Mouse (Mus musculus): Measurements from ENCODE around the gene Ext2. TPM values are rescaled to one million over a fixed set of nuclear protein-coding genes. Genes with fewer than 3 reads are reported as not detected.

Gene Ext2
- polyA plus RNA-seq, 1 experiment from 2014 or later, result 132 TPM

GRCm38 (mm10) chr2:93706407-93706806, 116.0 kb downstream of the Ext2 start:
- no peaks in the 10 kb centered on the region for H3K9me3 ChIP-seq (replicated peaks)
- H3K9ac ChIP-seq, result no peak overlapping the region
- peaks cover 17% of the 10 kb centered on the region; the same call in 1 of the 2 replicates for H3K36me3 ChIP-seq
- H3K4me1 ChIP-seq, result no peaks in the 10 kb centered on the region
- WGBS, result 84% methylated on average over 2 of the region's 2 CpGs
- no peaks in the 10 kb centered on the region for H3K27me3 ChIP-seq
- H3K4me2 ChIP-seq (replicated peaks), result no peak overlapping the region
- H3K27ac ChIP-seq (replicated peaks), result no peak overlapping the region
- ATAC-seq (ENCODE audit: insufficient number of reproducible peaks, low FRiP score, low TSS enrichment, low read depth), result no peak
- no peak overlapping the region for H3K4me3 ChIP-seq (replicated peaks)

DNA sequence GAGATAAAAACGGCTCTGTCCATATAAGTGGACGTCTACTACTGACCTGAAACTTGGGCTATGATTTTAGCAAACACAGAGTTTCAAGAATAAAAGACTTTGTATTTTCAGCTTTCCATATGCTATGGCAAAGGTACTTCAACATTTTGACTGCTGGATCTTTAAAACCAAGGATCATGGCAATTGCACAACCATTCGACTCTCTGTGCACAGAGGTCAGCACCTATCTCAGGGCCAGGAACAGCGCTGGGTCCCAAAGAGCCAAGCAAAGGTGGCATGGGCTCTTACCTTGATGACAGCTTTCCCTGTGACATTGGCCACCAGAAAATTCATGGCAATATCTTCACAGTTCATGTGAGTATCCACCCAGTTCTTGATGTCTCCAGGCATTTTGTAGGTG, 118.2 kb downstream of the Ext2 start:
- H3K9me3 ChIP-seq (replicated peaks), result no peaks in the 10 kb centered on the region
- H3K4me1 ChIP-seq, result no peaks in the 10 kb centered on the region
- no peak overlapping the region for H3K4me2 ChIP-seq (replicated peaks)
- H3K4me3 ChIP-seq (replicated peaks), result no peak overlapping the region
- H3K27ac ChIP-seq (replicated peaks), result no peak overlapping the region
- no peaks in the 10 kb centered on the region for H3K27me3 ChIP-seq
- no peak for ATAC-seq (ENCODE audit: insufficient number of reproducible peaks, low FRiP score, low TSS enrichment, low read depth)
- H3K36me3 ChIP-seq, result peaks cover 21% of the 10 kb centered on the region; the same call in 1 of the 2 replicates
- no peak overlapping the region for H3K9ac ChIP-seq
- WGBS, result 87% methylated on average over 4 of the region's 4 CpGs

DNA sequence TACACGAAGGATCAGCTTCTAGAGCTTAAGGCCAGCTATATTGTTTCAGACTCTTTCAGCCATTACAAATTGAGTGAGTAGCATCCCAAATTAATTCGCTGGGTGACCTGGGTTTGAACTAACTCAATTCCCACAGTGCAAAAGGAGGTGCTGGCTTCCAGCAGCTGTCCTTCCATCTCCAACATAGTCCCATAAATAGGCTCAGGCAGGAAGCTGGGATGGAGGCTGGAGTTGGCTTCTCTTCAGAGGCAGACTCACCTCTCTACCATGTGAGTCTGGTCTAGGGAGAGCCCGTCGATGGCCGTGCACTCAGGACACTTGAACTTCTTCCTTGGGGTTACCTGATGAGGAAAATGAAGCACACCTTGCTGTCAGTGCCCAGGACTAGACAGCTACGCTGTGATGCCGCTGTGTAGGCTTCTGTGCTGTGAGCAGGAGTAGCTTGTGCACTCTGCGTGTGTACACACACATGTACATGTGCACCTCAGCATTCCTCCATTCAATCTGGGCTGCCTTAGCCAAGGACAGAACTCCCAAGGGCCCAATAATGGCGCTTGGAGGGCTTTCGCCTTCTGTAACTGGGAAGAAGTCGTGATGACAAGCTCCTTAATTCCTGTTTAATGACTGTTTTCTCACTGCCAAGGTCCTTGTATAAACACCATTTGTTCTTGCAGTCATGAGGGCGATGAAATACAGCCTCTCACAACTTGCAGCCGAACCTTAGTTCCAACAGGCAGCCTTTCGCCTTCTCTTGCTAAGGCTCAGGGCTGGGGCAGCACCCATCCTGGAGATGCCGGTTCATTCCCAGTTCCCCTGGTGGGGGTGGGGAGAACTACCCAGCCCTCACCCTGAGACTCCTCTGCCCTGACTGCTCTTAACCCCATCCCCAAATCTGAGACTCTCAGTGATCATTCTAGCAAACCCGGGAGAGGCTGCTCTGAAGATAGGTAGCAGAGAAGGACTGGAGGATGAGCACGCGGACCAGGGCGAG, 119.1 kb downstream of the Ext2 start:
- Histone ChIP-seq H3K9me3 (replicated peaks) (no peaks in the 10 kb centered on the region), H3K27me3 (no peaks in the 10 kb centered on the region), H3K4me2 (replicated peaks) (no peak overlapping the region), H3K4me3 (replicated peaks) (no peak overlapping the region), H3K9ac (no peak overlapping the region), H3K36me3 (peaks cover 21% of the 10 kb centered on the region; the same call in 1 of the 2 replicates), H3K4me1 (no peaks in the 10 kb centered on the region), H3K27ac (replicated peaks) (no peak overlapping the region)
- 83% methylated on average over 19 of the region's 19 CpGs for WGBS
- ATAC-seq (ENCODE audit: insufficient number of reproducible peaks, low FRiP score, low TSS enrichment, low read depth), result no peak

GRCm38 (mm10) chr2:93699346-93699745, 123.0 kb downstream of the Ext2 start:
- H3K4me3 ChIP-seq (replicated peaks), result no peak overlapping the region
- WGBS, result 76% methylated on average over 2 of the region's 2 CpGs
- peaks cover 26% of the 10 kb centered on the region for H3K4me1 ChIP-seq
- no peaks in the 10 kb centered on the region for H3K27me3 ChIP-seq
- no peak overlapping the region for H3K9ac ChIP-seq
- ATAC-seq (ENCODE audit: insufficient number of reproducible peaks, low FRiP score, low TSS enrichment, low read depth), result no peak
- peaks cover 21% of the 10 kb centered on the region; the same call in 1 of the 2 replicates for H3K36me3 ChIP-seq
- H3K9me3 ChIP-seq (replicated peaks), result no peaks in the 10 kb centered on the region
- no peak overlapping the region for H3K4me2 ChIP-seq (replicated peaks)
- no peak overlapping the region for H3K27ac ChIP-seq (replicated peaks)

GRCm38 (mm10) chr2:93696181-93696641, 126.2 kb downstream of the Ext2 start:
- Histone ChIP-seq H3K4me3 (replicated peaks) (no peak overlapping the region), H3K9ac (no peak overlapping the region), H3K9me3 (replicated peaks) (no peaks in the 10 kb centered on the region), H3K27ac (replicated peaks) (no peak overlapping the region), H3K4me2 (replicated peaks) (peak overlapping the region; percentile 18), H3K4me1 (peaks cover 39% of the 10 kb centered on the region), H3K36me3 (peaks cover 4% of the 10 kb centered on the region; the same call in 1 of the 2 replicates), H3K27me3 (no peaks in the 10 kb centered on the region)
- 18% methylated on average over 9 of the region's 10 CpGs for WGBS
- no peak for ATAC-seq (ENCODE audit: insufficient number of reproducible peaks, low FRiP score, low TSS enrichment, low read depth)

- ATAC-seq (ENCODE audit: insufficient number of reproducible peaks, low FRiP score, low TSS enrichment, low read depth), result no peak
- H3K9ac ChIP-seq, result no peak overlapping the region
- no peak overlapping the region for H3K4me3 ChIP-seq (replicated peaks)
- no peaks in the 10 kb centered on the region for H3K9me3 ChIP-seq (replicated peaks)
- H3K27me3 ChIP-seq, result no peaks in the 10 kb centered on the region
- H3K27ac ChIP-seq (replicated peaks), result peak overlapping the region; percentile 40
- no peaks in the 10 kb centered on the region for H3K36me3 ChIP-seq
- H3K4me2 ChIP-seq (replicated peaks), result no peak overlapping the region
- H3K4me1 ChIP-seq, result peaks cover 53% of the 10 kb centered on the region
- WGBS, result 41% methylated on average over 4 of the region's 4 CpGs
These were observed 129.3 kb downstream of the Ext2 start for GRCm38 (mm10) chr2:93693101-93693500.

DNA sequence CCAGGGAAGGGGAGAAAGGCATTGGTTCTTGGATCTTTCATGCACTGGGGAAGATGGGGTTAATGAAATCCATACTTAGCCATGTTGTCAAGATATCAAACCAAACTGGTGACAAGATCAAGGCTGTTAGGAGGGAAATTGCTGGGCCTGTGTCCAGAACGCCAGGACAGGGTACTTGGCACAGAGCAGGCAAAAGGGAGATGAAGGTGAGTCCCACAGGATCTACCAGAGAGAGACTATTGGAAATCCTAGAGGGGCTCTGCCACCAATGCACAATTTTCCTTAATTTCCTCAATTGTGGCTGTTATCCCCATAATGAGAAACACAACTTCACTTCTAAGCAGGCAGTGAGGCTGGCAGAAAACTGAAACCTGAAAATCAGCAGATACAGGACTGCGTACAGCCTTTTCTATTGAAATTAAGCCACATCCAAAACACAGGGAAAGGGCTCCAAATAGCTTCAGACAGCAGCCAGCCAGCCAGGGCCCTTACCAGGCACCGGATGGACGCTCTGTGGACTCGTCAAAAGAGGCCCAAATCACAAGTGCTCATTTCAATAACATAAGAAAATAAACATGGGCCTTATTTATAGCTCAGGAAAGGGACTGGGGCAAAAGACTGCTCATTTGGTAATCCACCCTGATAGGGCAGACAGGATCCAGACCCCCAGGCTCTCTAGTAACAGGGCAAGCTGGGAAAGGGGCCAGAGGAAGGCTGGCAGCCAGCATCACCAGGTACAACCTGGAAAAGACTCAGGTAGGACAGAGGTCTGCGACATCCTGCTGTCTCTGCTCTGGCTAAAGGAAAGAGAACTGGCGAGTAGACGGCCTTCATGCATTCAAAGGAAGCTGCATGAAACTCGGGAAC, 132.1 kb downstream of the Ext2 start:
- Histone ChIP-seq H3K4me3 (replicated peaks) (no peak overlapping the region), H3K4me2 (replicated peaks) (no peak overlapping the region), H3K27ac (replicated peaks) (peak overlapping the region; percentile 68), H3K36me3 (no peaks in the 10 kb centered on the region), H3K4me1 (peaks cover 34% of the 10 kb centered on the region), H3K9me3 (replicated peaks) (no peaks in the 10 kb centered on the region), H3K27me3 (no peaks in the 10 kb centered on the region), H3K9ac (no peak overlapping the region)
- WGBS, result 37% methylated on average over 9 of the region's 9 CpGs
- ATAC-seq (ENCODE audit: insufficient number of reproducible peaks, low FRiP score, low TSS enrichment, low read depth), result peak; percentile 32

DNA sequence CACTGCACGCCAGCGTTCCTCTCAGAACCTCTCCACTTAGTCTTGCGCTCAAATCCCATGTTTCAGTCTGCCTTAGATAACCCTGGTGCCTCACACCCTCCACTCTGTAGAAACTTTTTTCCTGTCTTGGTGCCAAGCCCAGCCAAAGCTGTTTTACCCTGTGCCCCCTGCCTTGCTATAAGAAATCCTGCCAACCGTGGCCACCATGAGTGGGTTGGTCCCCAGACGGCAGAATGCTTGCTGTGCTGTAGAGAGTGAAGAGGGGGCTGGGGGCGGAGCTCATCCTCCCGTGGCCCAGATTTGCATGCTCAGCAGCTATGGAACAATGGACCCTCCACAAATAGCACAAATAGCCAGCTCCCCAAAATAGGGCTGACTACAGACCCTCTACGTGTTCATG, 138.7 kb downstream of the Ext2 start:
- ATAC-seq (ENCODE audit: insufficient number of reproducible peaks, low FRiP score, low TSS enrichment, low read depth), result peak; percentile 66
- H3K27ac ChIP-seq (replicated peaks), result peak overlapping the region; percentile 44; the same call in 1 of the 2 replicates

DNA sequence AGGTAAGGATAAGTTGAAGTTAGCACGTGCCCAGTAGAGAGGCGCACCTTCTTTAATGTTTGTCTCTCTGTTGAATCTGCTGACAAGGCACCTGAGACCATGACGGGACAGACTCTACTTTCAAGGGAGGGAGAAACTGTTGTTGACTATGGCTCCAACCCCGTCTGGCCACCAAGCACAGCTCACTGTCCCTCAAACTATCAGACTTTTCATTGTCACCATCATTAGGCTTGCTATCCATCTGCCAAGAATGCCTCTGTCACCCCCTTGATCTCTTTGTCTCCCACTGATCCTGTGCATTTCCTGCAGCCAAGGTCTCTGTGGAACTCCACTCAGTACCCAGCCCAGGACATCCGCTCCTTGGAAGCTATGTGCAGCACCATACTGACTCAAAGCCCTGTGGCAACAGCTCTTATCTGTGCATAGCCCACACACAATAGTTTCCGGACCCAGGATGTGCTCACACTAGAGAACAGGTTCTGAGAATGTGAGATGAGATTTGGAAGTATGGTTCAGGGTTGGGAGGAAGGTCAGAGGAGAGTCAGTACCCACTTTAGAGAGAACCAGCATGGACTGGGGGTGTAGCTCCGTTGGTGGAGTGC, 139.7 kb downstream of the Ext2 start:
- peaks cover 13% of the 10 kb centered on the region for H3K36me3 ChIP-seq

More for the DNA sequence above, 138.7 kb downstream of the Ext2 start:
- H3K27me3 ChIP-seq, result no peaks in the 10 kb centered on the region
- WGBS, result 46% methylated on average over 8 of the region's 8 CpGs
- no peak overlapping the region for H3K4me3 ChIP-seq (replicated peaks)
- no peak overlapping the region for H3K4me2 ChIP-seq (replicated peaks)
- 0 out of 2 replicates have a peak, but pooled peaks cover 4% of the 10 kb centered on the region for H3K36me3 ChIP-seq
- H3K9ac ChIP-seq, result no peak overlapping the region
- H3K4me1 ChIP-seq, result peaks cover 38% of the 10 kb centered on the region
- H3K9me3 ChIP-seq (replicated peaks), result no peaks in the 10 kb centered on the region

GRCm38 (mm10) chr2:93681321-93681720, 141.0 kb downstream of the Ext2 start:
- no peak overlapping the region for H3K9ac ChIP-seq
- H3K36me3 ChIP-seq, result peaks cover 26% of the 10 kb centered on the region
- H3K27me3 ChIP-seq, result no peaks in the 10 kb centered on the region
- ATAC-seq (ENCODE audit: insufficient number of reproducible peaks, low FRiP score, low TSS enrichment, low read depth), result no peak
- peaks cover 39% of the 10 kb centered on the region for H3K4me1 ChIP-seq
- 0 out of 2 replicates have a peak overlapping the region, but pooled peaks have one; percentile 2 for H3K27ac ChIP-seq (replicated peaks)
- 15% methylated on average over 5 of the region's 5 CpGs for WGBS
- no peaks in the 10 kb centered on the region for H3K9me3 ChIP-seq (replicated peaks)
- no peak overlapping the region for H3K4me2 ChIP-seq (replicated peaks)
- H3K4me3 ChIP-seq (replicated peaks), result no peak overlapping the region

More for the DNA sequence above, 139.7 kb downstream of the Ext2 start:
- Histone ChIP-seq H3K27me3 (no peaks in the 10 kb centered on the region), H3K9me3 (replicated peaks) (no peaks in the 10 kb centered on the region), H3K4me2 (replicated peaks) (no peak overlapping the region), H3K27ac (replicated peaks) (no peak overlapping the region), H3K4me1 (peaks cover 39% of the 10 kb centered on the region), H3K9ac (no peak overlapping the region), H3K4me3 (replicated peaks) (no peak overlapping the region)
- WGBS, result 84% methylated on average over 7 of the region's 7 CpGs
- no peak for ATAC-seq (ENCODE audit: insufficient number of reproducible peaks, low FRiP score, low TSS enrichment, low read depth)

All from embryonic facial prominence, embryonic 15.5 days (tissue).